Mouse (Mus musculus): ENCODE data around the gene Rbms2.
"Not testable (repeated sequence)": the region's sequence is repeated elsewhere in the genome, so short reads cannot be mapped to it uniquely, and the experiment has no call there.

The Rbms2 gene

GRCm38 (mm10) chr10:128091564-128092505 is 88.3 kb downstream of the Rbms2 start, which contains the start of gene Baz2a:
Baz2a (plus strand) TSS chr10:128091577.
- peak; percentile 66 for DNase-seq (ENCODE audit: low read depth, low spot score)

DNA sequence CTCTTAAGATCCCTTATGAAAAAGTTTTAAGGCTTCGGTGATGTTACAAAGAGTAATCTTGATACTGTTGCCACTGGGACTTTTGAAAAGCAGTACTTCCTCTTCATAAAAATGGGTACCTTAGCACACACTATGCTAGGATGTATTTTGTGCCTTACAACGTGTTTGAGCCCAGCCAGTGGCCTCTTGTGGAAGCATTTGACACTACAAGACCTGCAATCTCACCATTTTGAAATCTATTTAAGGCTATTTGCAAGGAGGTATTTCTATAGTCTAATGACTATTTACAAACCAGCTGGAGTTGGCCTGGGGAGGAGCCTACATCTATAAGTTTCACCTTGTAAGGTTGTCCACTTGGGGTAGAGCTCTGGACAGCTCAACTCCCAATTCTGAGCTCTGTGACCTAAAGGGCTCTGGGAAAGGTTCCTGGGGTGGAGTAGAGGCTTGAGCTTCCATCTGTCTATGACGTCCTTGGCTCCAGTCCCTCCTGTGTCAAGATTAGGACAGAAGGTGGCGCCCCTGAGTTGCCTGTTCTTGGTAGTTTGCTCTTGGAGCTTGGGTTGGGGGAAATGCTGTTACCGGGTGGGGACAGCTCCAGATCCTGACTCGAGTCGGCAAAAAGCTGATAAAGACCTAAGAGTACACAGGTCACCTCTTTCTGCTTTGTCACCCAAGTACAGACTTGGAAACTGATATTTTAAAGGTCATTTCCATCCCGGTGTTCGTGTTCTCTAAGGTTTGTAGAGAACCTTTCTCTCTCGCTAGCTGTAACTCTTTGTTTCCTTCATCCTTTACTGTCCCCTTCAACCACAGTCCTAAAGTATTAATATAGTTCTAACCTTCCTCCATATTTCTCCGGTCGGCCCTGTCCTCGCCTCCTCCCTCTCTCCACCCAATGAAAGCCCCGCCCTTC is 89.2 kb downstream of the Rbms2 start:
- DNase-seq (ENCODE audit: low read depth, low spot score): peak; percentile 91

- no peak for DNase-seq (ENCODE audit: low read depth, low spot score)
Observed at GRCm38 (mm10) chr10:128089842-128090241, 90.3 kb downstream of the Rbms2 start.

DNA sequence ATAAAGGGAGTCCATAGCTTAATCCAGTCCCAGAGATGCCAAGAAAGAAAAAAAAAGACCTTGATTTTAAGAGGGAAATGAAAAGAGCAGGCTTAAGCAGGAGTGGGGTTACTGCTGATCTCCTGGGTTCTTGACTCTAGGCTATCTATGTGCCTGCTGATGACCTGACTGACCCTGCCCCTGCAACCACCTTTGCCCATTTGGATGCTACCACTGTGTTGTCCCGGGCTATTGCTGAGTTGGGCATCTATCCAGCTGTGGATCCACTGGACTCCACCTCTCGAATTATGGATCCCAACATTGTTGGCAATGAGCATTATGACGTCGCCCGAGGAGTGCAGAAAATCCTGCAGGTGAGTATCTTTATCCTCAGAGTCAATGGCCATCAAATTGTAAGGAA is 91.9 kb downstream of the Rbms2 start:
- DNase-seq (ENCODE audit: low read depth, low spot score): no peak

GRCm38 (mm10) chr10:128087216-128087615 is 92.9 kb downstream of the Rbms2 start:
- DNase-seq (ENCODE audit: low read depth, low spot score): not testable (repeated sequence)

GRCm38 (mm10) chr10:128086391-128086790 is 93.7 kb downstream of the Rbms2 start:
- peak; percentile 51 for DNase-seq (ENCODE audit: low read depth, low spot score)

DNA sequence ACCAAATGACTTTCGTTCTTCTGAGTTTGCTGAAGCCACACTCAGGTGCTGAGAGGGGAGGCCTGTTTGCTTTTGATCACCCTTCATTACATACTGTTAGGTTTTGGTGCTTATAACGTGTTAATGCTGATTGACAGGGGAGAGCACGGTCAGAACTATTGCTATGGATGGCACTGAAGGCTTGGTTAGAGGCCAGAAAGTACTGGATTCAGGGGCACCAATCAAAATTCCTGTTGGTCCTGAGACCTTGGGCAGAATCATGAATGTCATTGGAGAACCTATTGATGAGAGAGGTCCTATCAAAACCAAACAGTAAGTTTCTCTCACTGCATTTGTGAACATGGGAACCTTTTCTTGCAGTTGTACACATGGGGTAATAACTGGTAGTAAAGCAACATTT is 95.9 kb downstream of the Rbms2 start:
- DNase-seq (ENCODE audit: low read depth, low spot score): no peak

GRCm38 (mm10) chr10:128083688-128084087 is 96.4 kb downstream of the Rbms2 start:
- DNase-seq (ENCODE audit: low read depth, low spot score): no peak

- peak; percentile 99 for DNase-seq (ENCODE audit: low read depth, low spot score)
Observed at GRCm38 (mm10) chr10:128082880-128083421, 97.1 kb downstream of the Rbms2 start, which contains the start of gene Atp5b. Atp5b (plus strand) TSS chr10:128083273.

DNA sequence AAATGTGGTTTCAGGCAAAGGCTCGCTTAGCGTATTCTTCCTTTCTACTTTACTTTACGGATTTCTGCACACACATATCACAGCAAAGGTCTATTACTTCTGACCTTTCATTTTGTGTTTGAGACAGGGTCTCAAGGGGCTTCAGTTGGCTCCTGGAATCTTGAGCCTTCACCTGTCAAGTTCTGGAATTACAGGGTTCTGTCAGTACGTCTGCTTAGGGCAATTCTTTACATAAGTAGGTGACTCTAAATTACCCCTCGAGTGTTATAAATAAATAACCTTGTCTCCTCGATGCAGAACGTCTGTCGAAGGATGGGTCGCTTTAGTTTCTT is 97.7 kb downstream of the Rbms2 start:
- DNase-seq (ENCODE audit: low read depth, low spot score): peak; percentile 24

GRCm38 (mm10) chr10:128081807-128082476 is 98.2 kb downstream of the Rbms2 start:
- DNase-seq (ENCODE audit: low read depth, low spot score): no peak
